Mouse (Mus musculus): ENCODE data around the gene Dock2.

Gene Dock2

DNA sequence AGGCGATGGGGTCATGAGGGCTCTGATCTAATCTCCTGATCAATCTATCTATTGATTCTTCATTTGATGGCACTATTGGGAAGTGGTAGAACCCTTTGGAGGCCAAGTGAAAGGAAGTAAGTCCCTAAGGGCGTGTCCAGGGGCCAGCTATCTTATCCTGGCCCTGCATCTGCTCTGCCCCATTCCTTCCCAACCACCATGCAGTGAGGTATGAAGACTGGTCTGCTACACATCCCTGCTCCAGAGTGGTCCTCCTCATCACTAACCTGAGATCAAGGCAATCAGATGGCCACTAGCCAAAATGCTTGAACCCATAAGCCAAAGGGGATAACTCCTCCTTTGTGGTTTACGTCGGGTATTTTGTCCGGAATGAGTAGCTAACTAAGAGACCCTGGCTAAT is 256.5 kb downstream of the Dock2 start:
- DNase-seq (ENCODE audit: low spot score): no peak

DNA sequence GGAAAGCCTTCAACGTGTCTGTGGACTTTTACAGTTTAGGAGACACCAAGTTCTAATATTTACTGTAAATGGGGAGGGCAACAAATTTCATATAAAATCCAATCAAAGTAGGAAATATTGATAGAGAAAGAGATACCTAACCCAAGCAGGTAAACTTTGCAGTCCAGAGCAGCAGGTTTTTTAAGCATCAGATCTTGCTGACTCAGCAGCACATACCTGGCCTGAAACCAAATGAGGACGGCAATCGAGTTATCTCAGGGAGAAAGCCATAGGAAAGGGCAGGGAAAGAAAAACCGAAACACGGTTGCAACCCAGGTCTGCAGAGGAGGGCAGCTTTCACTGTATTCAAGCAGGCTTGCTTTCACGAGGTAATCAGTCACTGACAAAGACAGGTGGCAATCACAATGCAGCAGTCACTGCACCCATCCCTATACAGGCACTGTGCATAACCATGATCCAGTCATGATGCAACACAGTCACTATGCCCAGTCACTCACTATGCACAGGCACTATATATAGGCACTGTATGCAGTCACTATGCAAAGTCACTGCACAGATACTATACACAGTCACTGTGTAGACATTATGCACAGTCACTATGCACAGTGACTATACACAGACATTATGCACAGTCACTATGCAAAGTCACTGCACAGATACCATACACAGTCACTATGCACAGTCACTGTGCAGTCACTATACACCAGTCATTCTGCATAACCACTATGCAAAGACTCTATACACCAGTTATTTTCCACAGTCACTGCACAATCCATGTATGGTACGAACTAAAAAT is 258.4 kb downstream of the Dock2 start:
- no peak for DNase-seq (ENCODE audit: low spot score)

DNA sequence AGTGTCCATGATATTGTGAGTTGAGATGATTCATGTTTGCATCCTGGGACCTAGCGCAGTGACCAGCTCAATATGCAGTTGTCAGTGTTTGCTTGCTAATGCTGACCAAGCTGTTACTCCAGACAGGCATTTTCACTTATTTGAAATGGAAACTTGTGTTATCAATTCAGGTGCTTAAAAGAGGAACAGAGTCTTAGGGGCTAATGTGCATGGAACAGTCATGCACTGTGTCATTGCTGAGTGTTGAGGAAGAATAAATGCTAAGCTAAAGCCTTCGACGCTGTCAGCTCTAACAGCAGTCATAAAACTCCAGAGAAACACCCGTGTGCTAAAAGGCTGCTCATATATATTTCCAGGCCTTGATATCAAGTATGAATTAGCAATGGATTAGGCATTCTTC is 259.1 kb downstream of the Dock2 start:
- DNase-seq (ENCODE audit: low spot score): no peak

DNA sequence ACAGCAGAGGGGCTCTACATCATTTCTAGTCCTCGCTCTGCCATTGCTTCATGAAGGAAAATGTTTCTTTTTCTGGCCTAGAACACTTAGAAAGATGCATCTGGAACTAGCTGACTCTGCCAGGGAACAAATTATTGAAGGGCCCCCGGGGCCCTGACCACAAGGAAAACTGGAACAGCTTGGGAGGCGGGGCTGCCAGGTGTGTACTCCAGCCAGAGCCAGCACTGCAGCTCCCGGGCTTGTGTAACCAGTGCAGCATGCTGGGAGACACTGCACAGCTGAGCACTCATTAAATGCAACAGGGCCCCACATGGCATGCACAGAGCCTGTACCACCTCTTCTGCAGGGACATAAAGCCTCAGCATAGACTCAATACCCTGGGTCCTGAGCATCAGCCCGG is 265.1 kb downstream of the Dock2 start:
- DNase-seq (ENCODE audit: low spot score): no peak

DNA sequence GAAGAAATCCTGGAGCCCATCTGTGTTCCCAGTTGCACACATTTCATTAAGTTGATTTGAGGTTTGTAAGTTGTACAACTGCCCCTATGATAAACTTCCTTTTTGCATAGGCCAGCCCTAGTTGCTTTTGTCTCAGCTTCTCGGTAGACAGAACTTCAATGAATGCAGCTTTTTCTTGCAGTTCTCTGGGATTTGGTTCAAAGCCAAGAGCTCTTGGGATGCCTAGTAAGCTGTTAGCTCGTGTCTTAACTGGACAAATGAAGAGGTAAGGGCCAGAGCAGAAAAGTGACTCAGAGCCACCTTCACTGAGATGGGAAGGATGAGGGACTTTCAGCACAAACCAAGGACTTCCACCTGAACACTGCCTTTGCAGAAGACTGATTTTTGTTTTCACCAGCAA is 266.7 kb downstream of the Dock2 start:
- no peak for DNase-seq (ENCODE audit: low spot score)

DNA sequence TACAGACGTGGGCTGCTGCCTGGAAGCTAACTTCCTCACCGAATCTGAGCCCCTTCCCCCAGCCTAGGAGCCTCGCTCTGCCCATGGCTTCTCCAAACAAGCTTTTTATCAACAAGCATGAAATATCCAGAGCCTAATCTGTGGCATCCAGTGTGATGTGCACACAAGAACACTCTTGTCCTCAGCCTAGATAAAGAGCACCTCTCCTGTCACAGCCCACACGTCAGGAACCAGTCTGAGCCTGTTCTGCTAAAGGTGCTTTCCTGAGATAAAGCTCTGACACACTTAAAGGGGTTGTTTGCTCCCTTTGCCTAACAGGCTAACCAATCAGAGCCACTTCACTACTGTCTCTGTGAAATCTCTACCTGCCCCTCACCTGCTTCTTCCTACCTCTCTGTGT is 268.4 kb downstream of the Dock2 start:
- DNase-seq (ENCODE audit: low spot score): no peak

DNA sequence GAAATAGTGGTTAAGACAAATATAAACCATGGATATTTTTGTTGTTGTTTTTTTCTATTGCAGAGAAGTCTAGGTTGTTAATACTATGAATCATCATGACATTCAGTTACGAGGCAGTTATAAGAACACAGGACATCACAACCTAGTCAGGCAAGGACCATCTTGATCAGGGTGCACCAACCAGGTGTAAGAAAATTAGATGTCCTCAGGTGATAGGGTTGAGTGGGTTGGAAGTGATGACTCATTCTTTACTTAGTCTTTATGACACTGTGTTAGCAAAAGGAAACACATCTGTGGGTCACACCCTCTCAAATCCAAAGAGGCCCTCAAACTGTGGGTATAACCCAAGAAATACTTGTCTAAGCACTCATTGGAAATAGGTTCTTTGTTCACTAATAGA is 277.3 kb downstream of the Dock2 start:
- no peak for DNase-seq (ENCODE audit: low spot score)

DNA sequence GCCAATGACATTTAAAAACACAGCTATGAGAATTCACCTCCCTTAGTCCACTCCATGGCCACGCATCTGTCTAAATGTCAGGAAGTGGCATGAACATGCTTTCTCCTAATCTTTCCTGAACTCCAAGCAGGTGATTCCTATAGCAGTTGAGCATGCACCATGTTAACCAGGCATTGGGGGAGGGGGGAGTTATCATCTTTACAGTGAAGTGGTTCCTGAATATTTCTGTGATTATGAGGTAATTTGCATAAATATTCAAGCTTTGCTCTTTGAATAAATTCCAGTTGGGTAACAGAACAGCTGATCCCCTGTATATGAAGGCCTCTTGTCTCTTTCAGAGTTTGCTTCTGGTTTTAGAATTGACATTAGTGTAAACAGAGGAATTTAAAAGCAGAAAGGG is 284.0 kb downstream of the Dock2 start:
- no peak for DNase-seq (ENCODE audit: low spot score)

DNA sequence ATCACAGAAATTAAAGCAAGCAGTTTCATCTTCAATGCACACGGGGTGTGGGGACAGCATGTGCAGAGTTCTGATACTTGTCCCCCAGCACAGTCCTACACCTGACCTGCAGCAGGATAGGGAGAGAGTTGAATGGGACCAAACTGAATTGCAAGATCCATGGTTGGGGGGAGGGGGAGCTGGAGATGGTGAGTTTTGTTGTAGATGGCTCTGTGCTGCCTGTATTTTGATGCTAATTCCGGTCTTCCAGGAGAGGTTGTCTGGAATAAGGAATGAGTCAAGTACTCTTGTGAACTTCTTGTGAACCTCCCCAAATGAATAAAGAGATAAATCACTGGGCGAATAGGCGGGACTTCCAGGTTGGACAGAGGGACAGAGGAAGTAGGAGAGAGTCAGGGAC is 289.0 kb downstream of the Dock2 start:
- no peak for DNase-seq (ENCODE audit: low spot score)

DNA sequence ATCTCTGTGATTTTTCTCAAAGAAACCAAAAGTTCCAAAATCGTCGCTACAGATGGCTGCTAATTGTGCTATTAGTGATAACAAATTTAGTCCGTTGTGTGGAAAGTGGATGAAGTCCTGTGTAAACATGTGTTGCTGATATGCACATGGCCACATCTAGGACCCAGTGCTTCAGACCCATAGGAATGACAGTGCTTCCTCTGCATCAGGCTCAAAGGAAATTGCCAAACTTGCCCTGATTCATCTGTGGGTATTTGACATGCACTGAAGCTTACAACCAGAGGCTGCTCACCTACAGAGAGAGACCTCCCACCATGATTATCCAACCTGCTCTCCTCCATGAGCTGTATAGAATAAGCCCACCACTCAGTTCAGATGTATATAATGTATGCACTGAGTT is 290.7 kb downstream of the Dock2 start:
- no peak for DNase-seq (ENCODE audit: low spot score)

DNA sequence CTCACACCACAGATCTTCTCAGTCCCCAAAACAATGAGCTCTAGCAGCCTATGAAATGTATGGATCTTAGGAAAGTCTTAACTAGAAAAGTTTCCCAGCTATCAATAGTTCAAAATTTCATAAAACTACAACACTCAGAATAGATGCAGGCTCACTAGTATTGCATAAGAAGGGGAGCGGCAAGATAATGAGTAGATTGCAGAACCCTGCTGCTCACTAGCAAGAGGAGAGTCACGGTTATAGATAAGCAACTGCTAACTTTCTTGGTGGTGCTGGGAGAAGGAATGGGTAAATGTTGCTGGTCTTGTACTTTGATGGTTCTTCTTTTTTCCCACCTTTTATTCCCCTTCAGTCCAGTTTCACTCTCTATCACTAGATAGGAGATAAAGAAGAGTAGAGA is 291.5 kb downstream of the Dock2 start:
- DNase-seq (ENCODE audit: low spot score): no peak

DNA sequence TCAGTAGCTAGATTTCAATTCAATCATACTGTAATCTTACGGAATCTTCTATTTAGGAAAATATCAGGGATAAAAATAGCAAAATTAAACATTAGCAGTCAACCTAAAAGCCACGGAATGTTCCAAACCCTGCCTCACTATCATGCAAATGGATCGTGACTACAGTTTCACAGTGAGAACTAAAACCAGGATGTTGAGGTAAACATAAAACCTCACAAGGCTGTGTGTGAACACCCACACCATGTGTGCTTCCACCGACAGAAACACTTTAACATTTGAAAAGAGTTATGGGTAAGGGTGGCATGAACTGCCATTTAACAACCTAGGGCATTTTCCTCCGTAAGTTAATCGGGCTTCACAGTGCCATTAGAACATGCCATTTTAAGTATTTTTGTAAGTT is 294.1 kb downstream of the Dock2 start:
- DNase-seq (ENCODE audit: low spot score): no peak

DNA sequence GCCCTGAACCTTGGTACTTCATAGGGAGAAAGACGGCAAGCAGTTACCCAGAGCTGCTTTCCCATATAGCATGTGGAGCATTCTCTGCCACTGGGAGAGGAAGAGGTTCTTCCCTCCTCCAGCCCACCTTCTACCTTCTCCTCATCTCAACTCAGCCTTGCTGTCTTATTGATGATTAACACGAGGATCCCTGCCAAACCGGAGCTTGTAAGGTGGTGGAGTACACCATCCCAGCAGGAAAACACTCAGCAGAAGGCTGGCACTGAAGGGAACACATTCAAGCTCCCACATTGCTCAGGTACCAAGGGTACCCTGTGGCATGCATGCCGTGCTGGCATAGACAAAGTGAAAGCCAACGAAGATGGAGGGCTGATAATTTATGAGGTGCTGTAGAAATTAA is 304.4 kb downstream of the Dock2 start:
- no peak for DNase-seq (ENCODE audit: low spot score)

DNA sequence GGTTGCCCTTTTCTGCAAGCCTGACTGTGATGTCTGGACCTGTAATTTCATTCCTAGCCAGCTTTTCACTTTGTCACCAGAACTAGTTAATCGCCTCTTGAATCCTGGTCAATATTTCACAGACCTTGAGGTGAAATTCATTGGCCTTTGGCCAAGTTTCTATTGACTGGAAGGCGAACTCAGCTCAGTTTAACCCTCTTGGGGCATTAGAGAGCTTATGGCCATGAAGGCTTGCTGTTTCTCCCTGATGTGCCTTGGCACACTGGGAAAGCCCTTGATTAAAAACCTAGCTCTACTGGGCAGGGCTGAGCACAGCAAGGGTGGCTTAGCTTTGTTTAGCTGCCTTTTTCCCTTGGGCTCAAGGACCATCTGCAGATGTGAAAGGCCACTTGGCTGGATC is 313.9 kb downstream of the Dock2 start:
- DNase-seq (ENCODE audit: low spot score): no peak

DNA sequence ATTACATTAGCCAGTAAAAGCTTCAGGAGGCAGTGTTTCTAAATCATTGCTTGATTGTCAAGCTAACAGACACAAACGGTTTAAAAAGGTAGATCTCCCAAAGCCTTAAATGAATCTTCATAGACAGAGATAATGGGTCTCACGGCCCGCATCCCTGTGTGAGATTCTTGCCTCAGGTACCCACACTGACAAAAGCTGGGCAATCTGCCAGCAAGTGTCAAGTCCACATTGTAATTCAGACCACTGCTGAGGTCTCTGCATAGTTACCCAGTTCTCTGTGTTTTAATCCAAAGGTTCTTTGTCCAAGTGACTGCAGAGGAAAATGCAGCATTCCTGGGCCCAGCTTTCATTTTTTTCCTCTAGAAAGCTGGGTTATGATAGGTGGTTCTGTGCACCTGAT is 315.1 kb downstream of the Dock2 start:
- DNase-seq (ENCODE audit: low spot score): no peak

DNA sequence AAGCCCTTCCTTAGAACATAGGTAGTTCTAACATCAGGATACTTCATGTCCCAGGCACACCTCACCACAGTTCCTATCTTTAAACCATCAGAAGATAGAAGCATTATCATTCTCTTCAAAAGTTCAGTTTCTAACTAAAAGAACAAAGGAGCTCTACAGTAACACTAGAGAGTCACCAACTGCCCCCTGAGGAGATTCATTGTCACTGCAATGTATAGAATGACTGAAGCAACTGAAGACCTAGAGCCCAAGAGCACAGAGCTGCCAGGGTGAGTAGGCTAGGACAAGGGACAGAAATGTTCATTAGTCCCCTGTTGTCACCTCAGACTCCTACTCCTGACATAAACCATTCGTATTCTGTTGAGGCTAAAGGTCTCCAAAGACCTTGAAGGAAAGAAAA is 316.6 kb downstream of the Dock2 start:
- no peak for DNase-seq (ENCODE audit: low spot score)

DNA sequence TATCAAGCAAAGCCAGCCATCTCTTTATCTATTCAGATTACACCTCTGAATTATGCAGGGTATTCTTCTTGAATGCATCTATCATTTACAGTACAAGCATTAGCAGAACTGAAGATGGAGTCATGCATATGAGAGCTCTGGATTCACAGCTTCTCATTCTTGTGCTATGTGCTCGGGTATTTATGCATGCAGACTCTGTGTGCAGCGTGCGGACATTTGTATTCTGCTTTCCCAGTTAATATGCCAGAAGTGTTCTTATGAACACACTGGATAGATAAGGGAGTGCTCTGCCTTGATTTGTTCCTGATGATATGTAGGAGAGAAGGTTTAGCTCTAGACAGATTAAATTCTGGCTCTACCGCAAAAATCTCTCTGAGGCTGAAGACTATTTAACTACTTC is 333.7 kb downstream of the Dock2 start:
- no peak for DNase-seq (ENCODE audit: low spot score)

DNA sequence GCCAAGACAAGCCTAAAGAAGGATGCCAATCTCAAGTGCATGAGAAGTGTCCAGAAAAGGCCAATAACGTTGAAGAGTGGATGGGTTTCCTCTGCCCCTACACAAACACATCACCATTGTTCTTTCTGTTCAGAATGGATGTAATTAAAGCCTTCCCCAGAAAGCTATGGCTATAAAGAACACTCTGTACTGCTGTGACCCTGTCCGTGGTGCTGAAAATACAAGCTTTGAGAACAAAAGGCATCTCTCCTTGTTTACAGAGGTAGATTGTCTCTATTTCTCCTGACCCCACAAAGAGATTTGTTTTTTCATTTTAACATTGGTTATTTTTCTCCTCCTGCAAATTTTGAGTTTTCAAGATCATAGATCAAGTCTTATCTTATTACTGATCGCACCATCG is 335.8 kb downstream of the Dock2 start:
- DNase-seq (ENCODE audit: low spot score): no peak

DNA sequence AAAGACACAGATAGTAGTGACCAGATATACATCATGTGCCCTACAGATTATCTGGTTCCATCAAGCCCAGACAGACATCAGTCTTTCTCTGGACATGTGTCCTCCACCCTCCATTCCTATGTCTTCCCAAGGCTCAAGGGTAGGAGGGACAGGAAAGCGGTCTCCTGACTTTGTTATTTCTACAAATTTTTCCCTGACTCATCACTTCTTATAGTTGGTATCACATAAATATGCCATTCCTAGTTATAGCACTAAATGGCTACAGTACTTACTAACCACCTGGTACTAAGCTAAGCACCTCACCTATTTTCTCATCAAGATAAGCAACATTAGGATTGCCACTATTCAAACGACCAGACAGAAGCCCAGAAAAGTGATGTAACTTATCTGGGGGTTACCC is 345.3 kb downstream of the Dock2 start:
- DNase-seq (ENCODE audit: low spot score): no peak

DNA sequence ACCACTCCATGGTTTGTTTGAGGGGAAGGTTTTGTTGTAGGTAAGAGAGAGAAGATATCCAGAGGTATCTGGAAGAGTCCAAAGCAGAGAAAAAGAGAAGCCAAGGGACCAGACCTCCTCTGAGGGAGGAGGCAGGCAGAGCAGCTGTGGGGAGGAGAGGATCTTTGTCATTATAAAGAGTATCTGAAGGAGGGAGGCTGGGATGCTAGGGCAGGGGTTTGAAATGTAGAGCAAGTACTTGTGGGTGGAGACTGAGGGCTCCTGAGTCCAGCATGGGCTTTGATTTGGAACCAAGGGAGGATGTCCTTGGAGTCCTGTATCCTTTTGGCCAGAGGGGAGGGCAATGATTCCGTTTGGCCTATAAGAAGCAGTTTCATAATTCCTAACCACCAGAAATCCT is 346.2 kb downstream of the Dock2 start:
- DNase-seq (ENCODE audit: low spot score): no peak

DNA sequence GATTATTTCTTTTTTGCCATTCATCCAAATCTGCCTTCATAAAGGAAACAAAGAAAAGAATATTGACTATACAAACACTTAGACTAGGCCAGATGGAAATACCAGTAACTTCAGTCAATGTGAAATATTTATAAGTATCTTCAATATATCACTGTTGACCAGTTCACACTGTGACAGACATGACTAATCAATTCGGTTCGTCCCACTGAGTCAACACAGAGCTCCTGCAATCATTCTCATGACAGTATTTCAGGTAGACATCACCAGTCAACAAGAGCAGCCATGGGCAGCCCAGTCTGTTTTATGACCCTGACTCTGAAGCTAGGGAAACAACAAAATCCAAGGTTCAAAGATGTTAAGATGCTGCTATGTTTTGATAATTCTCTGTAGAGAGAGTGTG is 351.7 kb downstream of the Dock2 start:
- DNase-seq (ENCODE audit: low spot score): no peak

DNA sequence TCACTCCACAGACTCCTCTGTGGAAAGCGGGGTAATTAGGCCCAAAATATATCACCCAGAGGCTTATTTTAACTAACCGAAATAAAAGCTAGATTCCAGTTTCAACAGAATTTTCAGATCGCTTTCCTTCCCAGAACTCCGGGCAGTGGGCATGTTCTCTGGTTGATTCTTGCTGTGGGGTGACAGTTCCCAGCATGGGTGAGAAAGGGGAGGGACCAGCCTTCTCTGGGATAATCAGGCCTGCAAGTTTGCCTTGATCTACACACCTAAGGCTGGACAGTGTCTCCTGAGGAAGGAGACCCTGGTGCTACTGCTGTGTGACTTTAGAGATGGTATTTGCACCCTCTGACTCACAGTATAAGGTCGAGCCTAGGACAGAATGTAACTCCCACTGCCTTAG is 352.3 kb downstream of the Dock2 start:
- no peak for DNase-seq (ENCODE audit: low spot score)

DNA sequence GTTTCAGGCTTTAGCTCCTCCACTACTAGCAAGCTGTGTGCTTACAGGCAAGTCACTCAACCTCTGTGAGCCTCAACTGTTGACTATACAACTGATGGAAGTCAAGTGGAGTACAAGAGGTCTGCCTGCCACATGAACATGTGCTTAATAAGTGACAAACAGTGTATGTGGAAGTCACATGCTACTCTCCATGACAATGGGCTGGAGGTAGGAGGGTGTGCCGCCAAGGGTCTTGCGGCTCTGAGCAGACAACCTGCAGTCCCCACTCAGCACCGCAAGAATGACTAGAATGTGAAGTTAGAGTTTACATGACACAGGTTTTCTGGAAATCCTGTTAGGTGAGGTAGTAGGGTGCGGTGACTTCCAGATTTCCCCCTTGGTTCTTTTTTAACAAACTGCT is 352.8 kb downstream of the Dock2 start:
- no peak for DNase-seq (ENCODE audit: low spot score)

DNA sequence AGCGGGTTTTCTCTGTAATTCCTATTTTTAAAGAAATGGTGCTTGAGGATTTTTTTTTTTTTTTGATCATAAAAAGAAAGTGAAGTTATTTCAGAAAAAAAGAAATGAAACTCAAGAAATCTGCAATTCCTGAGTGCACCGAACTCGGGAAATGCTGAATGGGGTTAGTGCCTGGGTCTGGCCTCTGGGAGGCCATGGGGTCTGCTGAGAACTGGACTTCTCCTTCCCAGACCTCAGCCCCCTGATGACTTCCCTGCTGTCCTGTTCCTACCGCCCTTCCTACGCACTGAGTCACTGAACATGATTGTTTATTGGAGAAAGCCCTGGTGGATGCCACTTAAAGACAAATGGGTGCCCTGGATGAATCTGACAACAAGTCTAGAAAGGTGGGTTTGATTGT is 356.5 kb downstream of the Dock2 start:
- DNase-seq (ENCODE audit: low spot score): no peak

DNA sequence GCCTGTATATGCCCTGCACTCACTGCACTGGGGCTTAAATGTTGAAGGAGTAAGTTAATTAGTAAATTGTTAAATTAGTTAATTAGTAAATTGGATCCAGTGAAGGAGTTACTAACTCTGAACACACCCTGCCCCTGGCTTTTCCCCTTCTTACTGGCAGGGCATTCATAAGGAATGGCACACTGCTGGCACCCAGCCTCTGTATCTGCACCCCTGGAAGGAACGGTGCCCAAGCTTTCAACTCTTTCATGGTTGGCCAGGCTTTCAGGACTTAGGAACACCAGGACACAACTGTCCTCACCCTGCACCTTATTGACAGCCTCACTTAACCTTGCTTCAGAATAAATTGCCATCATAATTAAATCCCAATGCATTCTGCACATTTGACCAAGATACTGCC is 359.1 kb downstream of the Dock2 start:
- no peak for DNase-seq (ENCODE audit: low spot score)
